Mouse (Mus musculus) heart, embryonic 10.5 days (tissue): ENCODE measurements around the gene Nox3. TPM values are rescaled to one million over a fixed set of nuclear protein-coding genes. Genes with fewer than 3 reads are reported as not detected.

Source experiments
- DNase-seq: peaks from one replicate; pipeline ENCODE4 v3.0.0-alpha.2; 2017; ENCODE audit warnings: low spot score
- H3K27ac ChIP-seq: fragments of 300-500 bp; sonication (generic); 2 replicates; pipeline ENCODE4 v1.5.1; 2016; ENCODE audit warnings: mild to moderate bottlenecking
- H3K27me3 ChIP-seq: fragments of 300-500 bp; sonication (generic); 2 replicates; pipeline ENCODE4 v1.6.1; 2016; ENCODE audit warnings: mild to moderate bottlenecking; ENCODE audit not compliant: poor library complexity, insufficient read depth, severe bottlenecking
- H3K36me3 ChIP-seq: fragments of 300-500 bp; sonication (generic); 2 replicates; pipeline ENCODE4 v1.6.1; 2016; ENCODE audit warnings: mild to moderate bottlenecking, moderate library complexity
- H3K4me1 ChIP-seq: fragments of 300-500 bp; sonication (generic); 2 replicates; pipeline ENCODE4 v1.6.1; 2016; ENCODE audit warnings: mild to moderate bottlenecking
- H3K4me3 ChIP-seq: fragments of 300-500 bp; sonication (generic); 2 replicates; pipeline ENCODE4 v1.5.1; 2016; ENCODE audit warnings: mild to moderate bottlenecking, moderate library complexity
- H3K9me3 ChIP-seq: fragments of 300-500 bp; sonication (generic); 2 replicates; pipeline ENCODE4 v1.6.1; 2016; ENCODE audit warnings: mild to moderate bottlenecking, moderate library complexity
- WGBS: fragments of 180-500 bp; shearing (Covaris S2); methylation state at CpG from one replicate; pipeline ENCODE4 v1.1.7; 2016; 5-methylcytosine and 5-hydroxymethylcytosine counted together
- polyA plus RNA-seq: library from polyadenylated mRNA; unstranded; fragments of >200 nt; fragmentation: Nextera tagmentation; extraction: Ambion mirVana; gene quantifications from 2 replicates; pipeline ENCODE4 v1.2.1, GENCODE M21; 2016

The Nox3 gene
- not detected in 2 replicates for polyA plus RNA-seq

DNA sequence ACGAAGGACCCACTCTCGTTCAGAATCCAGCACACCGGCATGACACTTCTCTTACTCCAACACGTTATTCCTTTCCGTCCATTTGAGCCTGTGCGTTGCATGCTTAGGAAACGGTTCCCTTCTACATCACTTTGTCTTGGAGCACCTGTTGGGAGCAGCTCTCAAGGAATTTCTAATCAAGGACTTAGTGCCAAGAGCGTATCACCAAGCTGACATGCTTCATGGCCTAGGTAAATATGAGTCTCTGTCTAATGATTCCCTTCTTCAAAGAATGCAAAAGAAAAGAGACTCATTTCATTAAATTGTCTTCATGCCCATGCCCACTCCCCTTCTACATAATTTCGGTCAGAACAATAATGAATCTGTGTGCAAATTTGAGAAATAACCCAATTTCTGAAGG lies at the start of gene Nox3:
TSS of gene Nox3 (minus strand) at position 101 of the 400 bp plus-strand sequence.
- no peak within 1 kb of the TSS for H3K4me3 ChIP-seq
- WGBS = 92% methylated on average over 9 of the region's 9 CpGs
- DNase-seq = no peak
- H3K4me1 ChIP-seq = no peaks in the 10 kb centered on the region
- no peaks in the 10 kb centered on the region for H3K27me3 ChIP-seq
- no peaks in the 10 kb centered on the region for H3K36me3 ChIP-seq
- no peaks in the 10 kb centered on the region for H3K9me3 ChIP-seq
- no peak within 1 kb of the TSS for H3K27ac ChIP-seq

DNA sequence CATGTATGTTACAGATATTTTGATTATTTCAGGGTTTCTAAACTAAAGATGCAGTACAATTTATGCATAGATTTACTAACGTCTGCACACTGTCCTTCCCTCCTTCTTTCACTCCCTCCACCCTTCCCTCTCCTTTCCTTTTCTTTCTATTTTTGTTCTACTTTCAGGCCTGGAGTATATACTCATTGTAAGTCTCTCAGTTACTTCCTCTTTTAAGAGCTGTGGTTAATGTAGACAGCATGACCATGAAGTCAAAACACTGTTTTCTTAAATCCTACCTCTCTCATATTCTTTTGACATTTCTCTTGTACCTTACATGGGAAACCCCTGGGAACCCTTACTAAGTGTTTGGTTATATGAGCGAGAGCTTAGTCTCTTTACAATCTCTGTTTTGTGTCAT lies 48.3 kb upstream of the Nox3 start:
- DNase-seq = no peak
- Histone ChIP-seq H3K27me3 (no peaks in the 10 kb centered on the region), H3K4me1 (no peaks in the 10 kb centered on the region), H3K27ac (no peak overlapping the region), H3K9me3 (no peaks in the 10 kb centered on the region; the same call in 1 of the 2 replicates), H3K36me3 (no peaks in the 10 kb centered on the region), H3K4me3 (no peak overlapping the region)
- WGBS = 68% methylated on average over 2 of the region's 2 CpGs

DNA sequence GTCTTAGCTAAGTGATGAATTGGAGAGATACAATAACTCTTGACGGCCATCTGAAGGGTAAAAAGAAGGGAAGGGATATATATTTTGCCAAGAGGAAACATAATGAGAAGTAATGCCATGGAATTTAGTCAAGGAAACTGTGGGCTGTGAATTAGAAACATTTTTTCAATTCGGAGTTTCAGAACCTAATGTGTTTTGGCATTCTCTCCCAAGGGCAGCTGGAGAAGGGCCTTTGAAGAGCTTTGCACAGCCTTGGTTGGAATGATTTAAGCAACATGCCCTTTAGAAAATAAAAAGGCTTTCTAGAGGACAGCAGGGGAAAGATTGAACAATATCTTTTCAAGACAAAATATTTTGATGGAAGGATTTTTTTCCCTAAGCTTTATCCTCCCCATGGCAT lies 40.9 kb upstream of the Nox3 start:
- no peak for DNase-seq
- Histone ChIP-seq H3K36me3 (no peaks in the 10 kb centered on the region), H3K4me3 (no peak overlapping the region), H3K27me3 (no peaks in the 10 kb centered on the region), H3K9me3 (no peaks in the 10 kb centered on the region), H3K4me1 (no peaks in the 10 kb centered on the region), H3K27ac (no peak overlapping the region)
- WGBS = 83% methylated on average over 2 of the region's 2 CpGs

DNA sequence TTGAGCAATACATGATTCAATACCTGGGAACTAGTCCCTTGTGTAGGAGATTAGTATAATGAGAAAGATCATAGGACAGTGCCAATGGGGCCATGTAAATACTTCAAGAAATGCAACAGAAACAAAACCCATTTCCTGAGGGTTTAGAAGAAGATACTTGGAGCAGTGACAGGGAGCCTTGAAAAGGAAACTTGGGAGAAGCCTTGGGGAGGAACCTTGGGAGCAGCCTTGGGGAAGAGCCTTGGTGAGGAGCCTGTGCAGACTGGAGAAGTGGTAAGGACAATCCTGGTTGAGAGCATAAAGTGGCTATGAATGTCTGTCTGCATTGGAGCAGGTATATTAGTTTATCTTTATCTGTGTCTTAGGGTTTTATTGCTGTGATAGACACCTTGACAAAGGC lies 38.2 kb upstream of the Nox3 start:
- no peaks in the 10 kb centered on the region for H3K36me3 ChIP-seq
- H3K27ac ChIP-seq = no peak overlapping the region
- no peak for DNase-seq
- no peaks in the 10 kb centered on the region for H3K9me3 ChIP-seq
- no peaks in the 10 kb centered on the region for H3K4me1 ChIP-seq
- H3K4me3 ChIP-seq = no peak overlapping the region
- no peaks in the 10 kb centered on the region for H3K27me3 ChIP-seq

DNA sequence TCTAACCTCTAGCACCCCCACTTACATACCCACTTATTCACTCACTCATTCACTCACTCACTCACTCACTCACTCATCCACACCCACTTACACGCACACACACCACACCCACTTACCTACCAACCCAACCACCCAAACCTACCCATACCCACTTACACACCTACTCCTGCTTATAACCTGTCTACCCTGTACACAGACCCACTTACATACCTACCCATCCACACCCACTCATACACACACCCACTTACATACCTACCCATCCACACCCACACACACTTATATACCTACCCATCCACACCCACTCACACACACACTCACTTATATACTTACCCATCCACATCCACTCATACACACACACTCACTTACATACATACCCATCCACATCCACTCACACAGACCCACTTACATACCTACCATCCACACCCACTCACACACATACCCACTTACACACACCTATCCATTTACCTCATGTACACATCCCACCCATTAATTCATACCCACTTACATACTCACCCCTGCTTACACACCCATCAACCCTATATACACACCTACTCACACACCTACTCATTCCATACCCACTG lies 9.4 kb upstream of the Nox3 start:
- no peaks in the 10 kb centered on the region for H3K9me3 ChIP-seq

DNA sequence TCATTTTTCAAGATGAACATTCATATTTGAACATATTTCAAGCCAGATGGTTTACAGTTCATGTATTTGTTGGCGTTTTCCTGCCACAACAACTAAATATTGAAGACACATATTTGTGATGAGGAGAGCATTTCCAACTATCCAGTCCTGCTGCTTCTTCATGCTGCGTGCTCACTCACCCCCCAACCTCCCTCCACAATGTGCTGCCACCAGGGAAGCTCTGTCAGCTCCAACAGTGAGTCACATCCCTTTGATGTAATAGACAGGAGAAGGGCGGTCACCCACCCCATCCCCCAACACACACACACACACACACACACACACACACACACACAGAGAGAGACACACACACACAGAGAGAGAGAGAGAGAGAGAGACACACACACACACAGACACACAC lies 6.3 kb upstream of the Nox3 start:
- H3K4me3 ChIP-seq = no peak overlapping the region
- no peak overlapping the region for H3K27ac ChIP-seq
- no peaks in the 10 kb centered on the region for H3K36me3 ChIP-seq
- H3K27me3 ChIP-seq = no peaks in the 10 kb centered on the region
- no peak for DNase-seq
- 63% methylated on average over 3 of the region's 3 CpGs for WGBS
- no peaks in the 10 kb centered on the region for H3K4me1 ChIP-seq
- H3K9me3 ChIP-seq = no peaks in the 10 kb centered on the region

More for the DNA sequence above, 9.4 kb upstream of the Nox3 start:
- H3K4me3 ChIP-seq = no peak overlapping the region
- no peak overlapping the region for H3K27ac ChIP-seq
- no peaks in the 10 kb centered on the region for H3K27me3 ChIP-seq
- no peaks in the 10 kb centered on the region for H3K36me3 ChIP-seq
- no peak for DNase-seq
- WGBS = 87% methylated on average over 1 of the region's 1 CpGs
- no peaks in the 10 kb centered on the region for H3K4me1 ChIP-seq

DNA sequence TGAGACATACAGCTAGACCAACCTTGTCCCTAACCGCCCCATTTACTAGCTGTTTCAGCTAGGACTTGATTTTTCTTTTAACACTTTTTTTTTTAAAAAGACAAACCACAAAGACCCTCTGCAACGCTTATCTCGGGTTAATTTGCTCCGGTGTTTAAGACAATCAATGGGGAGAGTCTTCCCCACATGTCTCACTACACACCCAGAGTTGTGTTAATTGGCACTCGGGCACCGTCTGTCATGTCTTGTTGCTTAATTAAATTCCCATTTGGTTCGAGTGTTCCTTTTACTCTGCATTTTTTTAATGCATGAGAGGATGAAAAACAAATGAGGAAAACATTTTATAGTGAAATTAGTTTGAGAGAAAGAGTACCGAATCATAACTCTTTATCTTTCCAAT lies 3.2 kb downstream of the Nox3 start:
- H3K27ac ChIP-seq = no peak overlapping the region
- 64% methylated on average over 8 of the region's 8 CpGs for WGBS
- no peak overlapping the region for H3K4me3 ChIP-seq
- no peaks in the 10 kb centered on the region for H3K4me1 ChIP-seq
- no peaks in the 10 kb centered on the region for H3K36me3 ChIP-seq
- no peaks in the 10 kb centered on the region for H3K27me3 ChIP-seq
- H3K9me3 ChIP-seq = no peaks in the 10 kb centered on the region
- DNase-seq = no peak

DNA sequence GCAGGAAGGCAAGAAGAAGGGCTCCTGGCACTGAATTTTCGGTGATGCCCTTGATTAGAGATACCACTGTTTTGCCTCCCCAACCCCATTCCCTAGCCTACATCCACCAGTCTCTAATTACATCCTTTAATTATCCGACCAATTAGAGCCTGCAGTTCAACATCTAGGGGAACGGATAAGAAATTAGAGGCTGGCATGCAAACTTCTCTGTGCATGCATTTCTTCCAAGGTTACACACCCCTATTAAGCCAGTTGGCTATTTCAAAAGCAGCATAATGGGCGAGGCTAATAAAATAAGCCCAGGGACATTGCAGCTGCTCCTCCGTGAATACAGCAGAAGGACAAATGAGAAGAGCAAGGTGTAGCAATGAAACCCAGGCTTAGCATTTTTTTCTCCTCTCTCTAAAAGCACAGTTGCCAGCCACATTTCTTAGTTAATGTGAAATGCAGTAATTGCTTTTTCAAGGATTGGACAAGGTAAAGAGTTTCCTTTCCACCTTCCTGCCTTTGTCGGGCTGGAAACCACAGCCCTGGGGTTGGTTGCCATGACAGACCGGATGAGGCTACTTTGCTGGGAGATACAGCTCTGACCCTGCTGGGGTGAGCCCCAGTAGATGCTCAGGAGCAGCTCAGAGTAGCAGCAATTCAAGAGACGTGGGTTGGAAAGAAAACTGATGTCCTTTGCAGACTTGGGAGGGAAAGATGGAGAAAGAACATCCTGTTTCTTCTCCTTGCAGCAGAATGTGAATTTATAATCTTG lies 5.4 kb downstream of the Nox3 start:
- Histone ChIP-seq H3K4me1 (no peaks in the 10 kb centered on the region), H3K4me3 (no peak overlapping the region), H3K9me3 (no peaks in the 10 kb centered on the region), H3K27me3 (no peaks in the 10 kb centered on the region), H3K36me3 (no peaks in the 10 kb centered on the region), H3K27ac (no peak overlapping the region)
- WGBS = 64% methylated on average over 8 of the region's 8 CpGs
- DNase-seq = no peak

DNA sequence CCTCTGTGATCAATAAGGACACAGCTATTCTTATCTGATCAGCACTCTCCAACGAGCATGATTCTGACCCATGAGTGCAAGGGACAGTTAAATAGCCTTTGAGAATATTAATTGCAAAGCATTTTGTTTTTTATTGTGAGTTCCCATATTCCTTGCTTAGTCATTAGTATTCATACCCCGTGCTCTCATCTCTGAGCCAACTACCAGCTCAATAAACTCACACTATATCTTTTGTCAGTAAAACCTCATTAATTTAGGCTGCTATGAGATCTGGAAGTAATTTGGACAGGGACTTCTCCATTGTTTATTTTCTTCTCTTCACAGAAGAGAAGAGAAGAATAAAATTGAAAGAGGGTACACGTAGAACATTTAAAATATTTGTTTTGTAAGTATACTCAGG lies 12.4 kb downstream of the Nox3 start:
- WGBS = 71% methylated on average over 3 of the region's 3 CpGs
- no peak for DNase-seq
- no peaks in the 10 kb centered on the region for H3K36me3 ChIP-seq
- no peaks in the 10 kb centered on the region for H3K9me3 ChIP-seq
- H3K4me3 ChIP-seq = no peak overlapping the region
- H3K4me1 ChIP-seq = no peaks in the 10 kb centered on the region
- no peaks in the 10 kb centered on the region for H3K27me3 ChIP-seq
- H3K27ac ChIP-seq = no peak overlapping the region

DNA sequence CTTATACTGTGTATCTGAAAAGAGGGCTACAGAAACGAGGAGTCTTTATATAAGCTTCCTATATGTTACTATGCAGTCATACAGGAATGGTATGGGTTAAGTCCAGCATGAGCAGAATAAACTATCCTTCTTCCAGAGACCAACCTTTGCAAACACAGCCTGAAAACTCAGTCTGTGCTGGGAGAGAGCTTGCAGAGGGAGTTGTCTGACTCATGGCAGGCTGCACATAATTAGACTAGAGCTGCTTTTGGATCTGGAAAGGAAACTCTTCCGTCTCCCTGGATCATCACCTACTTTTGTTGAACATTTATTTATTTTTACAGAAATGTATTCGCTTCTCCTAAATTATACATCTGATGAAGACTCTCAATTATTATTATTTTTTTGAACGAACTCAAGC lies 26.8 kb downstream of the Nox3 start:
- DNase-seq = no peak
- Histone ChIP-seq H3K4me1 (no peaks in the 10 kb centered on the region), H3K27me3 (no peaks in the 10 kb centered on the region), H3K27ac (no peak overlapping the region), H3K9me3 (no peaks in the 10 kb centered on the region), H3K4me3 (no peak overlapping the region), H3K36me3 (no peaks in the 10 kb centered on the region)
- 79% methylated on average over 4 of the region's 4 CpGs for WGBS

DNA sequence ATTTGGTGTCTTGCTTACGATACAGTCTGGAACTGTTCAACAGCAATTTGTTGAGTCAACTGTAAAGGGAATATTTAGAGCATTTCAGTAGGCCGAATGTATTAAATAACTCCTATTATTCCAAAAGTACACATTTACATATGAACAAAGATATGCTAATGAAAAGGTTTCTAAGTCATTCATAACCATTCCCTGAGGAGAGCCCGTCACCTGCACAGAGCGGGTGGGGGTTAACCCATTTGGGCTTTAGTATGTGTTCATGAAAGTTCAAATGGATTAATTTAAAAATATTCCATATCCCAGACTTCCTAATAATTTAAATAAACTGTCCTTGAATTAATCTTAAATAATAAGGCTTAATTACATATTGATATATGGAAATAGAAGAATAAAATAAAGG lies 28.8 kb downstream of the Nox3 start:
- WGBS = 87% methylated on average over 4 of the region's 4 CpGs
- no peak for DNase-seq
- no peaks in the 10 kb centered on the region for H3K27me3 ChIP-seq

DNA sequence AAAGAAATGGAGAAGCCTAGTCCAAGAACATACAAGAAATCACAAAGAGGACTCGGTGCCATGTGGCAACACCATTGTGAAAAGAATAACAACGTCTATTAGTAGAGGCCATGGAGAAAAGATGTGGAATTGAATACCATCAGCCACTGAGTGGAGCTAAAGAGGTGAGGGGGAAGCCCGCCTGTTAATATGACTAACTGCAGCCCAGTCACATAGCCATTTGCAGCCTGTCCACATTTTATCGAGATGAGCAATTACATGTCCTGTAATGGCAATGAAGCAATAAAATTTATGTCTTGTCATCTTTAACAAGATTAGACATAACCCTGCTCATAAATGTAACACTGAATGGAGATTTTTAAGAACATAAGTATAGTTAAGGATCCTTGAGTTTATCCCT lies 30.7 kb downstream of the Nox3 start:
- no peak for DNase-seq
- H3K4me1 ChIP-seq = no peaks in the 10 kb centered on the region
- H3K9me3 ChIP-seq = no peaks in the 10 kb centered on the region
- H3K4me3 ChIP-seq = no peak overlapping the region
- no peak overlapping the region for H3K27ac ChIP-seq
- H3K36me3 ChIP-seq = no peaks in the 10 kb centered on the region
- H3K27me3 ChIP-seq = no peaks in the 10 kb centered on the region
- WGBS = 80% methylated on average over 4 of the region's 4 CpGs

More for the DNA sequence above, 28.8 kb downstream of the Nox3 start:
- H3K9me3 ChIP-seq = no peaks in the 10 kb centered on the region
- no peak overlapping the region for H3K27ac ChIP-seq
- H3K36me3 ChIP-seq = no peaks in the 10 kb centered on the region
- H3K4me3 ChIP-seq = no peak overlapping the region
- no peaks in the 10 kb centered on the region for H3K4me1 ChIP-seq

DNA sequence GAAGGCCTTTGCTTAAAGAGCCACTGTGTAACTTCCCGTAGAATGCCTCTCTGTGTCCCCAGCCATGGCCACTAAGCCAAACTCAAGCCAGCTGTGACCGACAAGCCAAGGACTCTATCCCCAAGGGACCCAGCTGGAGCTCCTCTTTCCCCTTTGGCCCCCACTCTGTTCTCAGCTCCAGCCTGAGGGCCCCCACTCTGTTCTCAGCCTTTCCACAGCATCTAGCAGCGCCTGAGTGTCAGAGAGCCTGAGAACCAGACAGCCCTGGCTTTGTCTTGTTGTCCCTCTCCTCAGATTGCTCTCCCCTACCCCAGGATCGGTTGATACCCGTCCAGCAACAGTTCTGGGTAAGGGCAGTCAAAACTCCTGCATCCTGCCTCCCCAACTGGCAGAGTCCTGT lies 36.6 kb downstream of the Nox3 start:
- Histone ChIP-seq H3K4me3 (no peak overlapping the region), H3K27me3 (no peaks in the 10 kb centered on the region), H3K36me3 (no peaks in the 10 kb centered on the region), H3K4me1 (no peaks in the 10 kb centered on the region), H3K9me3 (no peaks in the 10 kb centered on the region), H3K27ac (no peak overlapping the region)
- no peak for DNase-seq
- WGBS = 74% methylated on average over 5 of the region's 5 CpGs

DNA sequence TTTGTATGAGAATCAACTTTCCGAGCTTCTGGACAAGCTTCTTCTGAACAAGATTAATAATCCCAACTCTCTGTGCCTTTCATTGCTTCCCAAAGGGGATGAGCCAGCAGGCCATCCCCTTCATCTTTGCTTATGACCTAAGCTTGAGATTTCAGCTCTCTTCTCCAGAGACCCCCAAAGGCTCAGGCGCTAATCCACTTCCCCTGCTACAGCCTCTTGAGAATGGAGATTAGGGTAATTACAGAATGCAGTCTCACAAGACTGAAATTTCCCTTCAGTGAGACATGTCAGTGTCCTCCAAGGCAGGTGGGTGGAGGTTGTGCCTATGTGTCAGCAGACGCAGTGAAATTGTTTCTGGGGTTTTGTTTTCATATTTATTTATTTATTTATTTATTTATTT lies 45.7 kb downstream of the Nox3 start:
- H3K9me3 ChIP-seq = no peaks in the 10 kb centered on the region
- no peak overlapping the region for H3K4me3 ChIP-seq
- no peaks in the 10 kb centered on the region for H3K36me3 ChIP-seq
- WGBS = 38% methylated on average over 3 of the region's 3 CpGs
- no peak for DNase-seq
- H3K4me1 ChIP-seq = no peaks in the 10 kb centered on the region
- H3K27me3 ChIP-seq = no peaks in the 10 kb centered on the region
- no peak overlapping the region for H3K27ac ChIP-seq
